Mouse (Mus musculus) spleen, postnatal 14 days (tissue): ENCODE measurements at regions not wholly inside any gene's neighbourhood (a gene's known extent, or its start where the extent isn't known, plus 50 kb on each side); places are given as distances from the start of the nearest gene placed in this dataset.

Experiments
- DNase-seq, 2 experiments: peaks; one replicate each; pipeline ENCODE4 v3.0.0; 2021 to 2022; ENCODE audit warnings: low spot score in 2 of 2

DNA sequence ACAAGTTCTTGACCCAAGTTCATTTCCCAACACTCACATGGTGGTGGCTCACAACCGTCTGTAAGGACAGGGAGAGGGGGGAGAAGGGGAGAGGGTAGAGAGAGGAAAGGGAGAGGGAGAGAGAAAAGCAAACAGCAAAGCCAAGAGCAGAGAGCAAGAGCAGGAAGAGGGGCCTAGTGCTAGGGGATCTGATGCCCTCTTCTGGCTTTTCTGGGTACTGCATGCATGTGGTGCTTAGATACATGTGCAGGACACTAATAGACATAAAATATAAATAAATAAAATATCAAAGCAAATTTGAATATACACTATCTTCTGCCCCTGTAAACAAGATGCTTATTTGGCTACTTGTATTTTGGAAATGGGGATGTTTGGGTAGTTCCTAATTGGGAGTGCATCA lies 91.2 kb downstream of the Rnf138rt1 start:
- peak; percentile 5 to 21 for DNase-seq
